In the genomic region with DNA sequence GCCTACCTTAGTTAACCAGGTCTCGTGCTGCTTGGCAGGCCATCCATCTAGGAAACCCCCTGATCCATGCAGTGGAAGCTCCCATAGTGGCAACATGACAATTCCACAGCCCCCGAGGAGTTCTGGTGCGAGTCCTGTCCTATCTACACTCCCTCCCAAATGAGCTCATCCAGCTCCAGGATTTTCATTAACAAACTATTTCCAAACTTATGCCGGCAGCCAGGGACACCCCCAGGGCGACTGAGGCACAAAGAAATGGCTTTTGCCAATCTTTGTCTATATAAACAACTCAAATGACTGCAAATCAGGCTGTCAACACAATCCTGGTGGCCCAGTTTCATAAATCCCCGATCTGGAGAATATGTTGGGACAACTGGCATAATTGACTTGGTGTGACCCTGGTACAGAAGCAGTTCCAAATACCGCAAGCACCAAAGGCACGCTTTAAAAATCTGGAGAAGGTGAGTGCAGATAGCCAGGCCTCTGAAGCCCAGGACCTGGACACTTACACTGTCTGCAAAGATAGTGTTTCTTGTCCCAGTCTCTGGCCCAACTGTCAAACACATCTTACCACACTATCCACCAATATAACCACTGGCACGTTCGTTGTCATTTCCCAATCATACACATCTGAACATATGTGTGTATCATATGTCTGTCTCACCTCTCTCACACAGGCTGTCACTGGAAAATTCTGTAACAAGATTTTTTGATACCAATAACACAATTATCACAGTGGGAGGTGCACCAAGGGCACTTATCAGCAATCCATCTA, we compare ENCODE assay signal across 22 mouse cellular contexts.
DNase-seq lines count a peak whose midpoint lies in the region; ATAC-seq and TF ChIP-seq lines count a peak whose summit lies in the region.
"Had no signal": no experiment of that assay in that cellular context is flagged by ENCODE, and none has a peak within 500 bp of the region (broad histone marks: within the 10 kb centered on the region; RNA-seq: fewer than 3 reads in every experiment).

No protein-coding gene starts in this region.

- 79% methylated on average over 10 of the region's 10 CpGs for WGBS in forebrain, embryonic 14.5 days
- 78% methylated on average over 10 of the region's 10 CpGs for WGBS in forebrain, postnatal 0 days
- WGBS in thymus, adult 2 months, result 89% methylated on average over 10 of the region's 10 CpGs

- H3K9me3 ChIP-seq in forebrain, embryonic 14.5 days (replicated peaks; ENCODE audit: control insufficient read depth, low read length), result no peaks in the 10 kb centered on the region
- no peaks in the 10 kb centered on the region for H3K9me3 ChIP-seq in forebrain, postnatal 0 days (ENCODE audit: low read length)
- H3K9me3 ChIP-seq: embryonic facial prominence, embryonic 12.5 days; heart, embryonic 15.5 days; limb, embryonic 12.5 days; liver, embryonic 13.5 days; midbrain, embryonic 13.5 days; neural tube, embryonic 12.5 days had no signal

- intact Hi-C loops in heart, postnatal 25 days (cut with DNase I), result no loop called here

- H3K9ac ChIP-seq in forebrain, embryonic 14.5 days (ENCODE audit: low read length), result no peak overlapping the region
- no peak overlapping the region for H3K9ac ChIP-seq in forebrain, postnatal 0 days
- H3K9ac ChIP-seq: embryonic facial prominence, embryonic 12.5 days; heart, embryonic 15.5 days; limb, embryonic 12.5 days; liver, embryonic 13.5 days; midbrain, embryonic 13.5 days; neural tube, embryonic 12.5 days had no signal

- no peaks in the 10 kb centered on the region for H3K36me3 ChIP-seq in forebrain, embryonic 14.5 days (ENCODE audit: control insufficient read depth, insufficient read depth, low read length)
- H3K36me3 ChIP-seq in forebrain, postnatal 0 days (ENCODE audit: insufficient read depth), result no peaks in the 10 kb centered on the region
- no peaks in the 10 kb centered on the region for H3K36me3 ChIP-seq in thymus, adult 2 months (ENCODE audit: control insufficient read depth, insufficient read depth, low read length)
- H3K36me3 ChIP-seq: embryonic facial prominence, embryonic 12.5 days; heart, embryonic 15.5 days; limb, embryonic 12.5 days; liver, embryonic 13.5 days; midbrain, embryonic 13.5 days; neural tube, embryonic 12.5 days had no signal

- H3K4me1 ChIP-seq in forebrain, embryonic 14.5 days (ENCODE audit: control insufficient read depth, insufficient read depth, low read length), result peaks cover 4% of the 10 kb centered on the region; the same call in 1 of the 2 replicates
- H3K4me1 ChIP-seq in forebrain, postnatal 0 days (ENCODE audit: insufficient read depth), result peaks cover 4% of the 10 kb centered on the region; the same call in 1 of the 2 replicates
- H3K4me1 ChIP-seq in thymus, adult 2 months (replicated peaks; ENCODE audit: control insufficient read depth, insufficient read depth, low read length), result no peaks in the 10 kb centered on the region
- H3K4me1 ChIP-seq: liver, embryonic 13.5 days; midbrain, embryonic 13.5 days had no signal

- TF ChIP-seq POLR2A in thymus, adult 2 months (IDR thresholded peaks at IDR 0.05; ENCODE audit: control insufficient read depth, extremely low read depth, insufficient read depth, low read length, poor library complexity), result no peak

- H3K4me2 ChIP-seq in forebrain, embryonic 14.5 days (ENCODE audit: low read length), result no peak overlapping the region
- H3K4me2 ChIP-seq in forebrain, postnatal 0 days (ENCODE audit: low read depth), result no peak overlapping the region
- H3K4me2 ChIP-seq: embryonic facial prominence, embryonic 12.5 days; heart, embryonic 15.5 days; limb, embryonic 12.5 days; liver, embryonic 13.5 days; midbrain, embryonic 13.5 days; neural tube, embryonic 12.5 days had no signal

- H3K27ac ChIP-seq in forebrain, embryonic 14.5 days (ENCODE audit: low read depth, low read length), result no peak overlapping the region
- H3K27ac ChIP-seq in forebrain, postnatal 0 days (ENCODE audit: low read depth, low read length), result no peak overlapping the region
- no peak overlapping the region for H3K27ac ChIP-seq in thymus, adult 2 months (ENCODE audit: control insufficient read depth, insufficient read depth, low read length)
- H3K27ac ChIP-seq: embryonic facial prominence, embryonic 12.5 days; heart, embryonic 15.5 days; kidney, postnatal 0 days; limb, embryonic 12.5 days; liver, embryonic 13.5 days; midbrain, embryonic 13.5 days; neural tube, embryonic 12.5 days had no signal

- no peak for TF ChIP-seq CTCF in forebrain, postnatal 0 days (IDR thresholded peaks at IDR 0.05; ENCODE audit: low read depth)
- no peak for TF ChIP-seq CTCF in thymus, adult 2 months (IDR thresholded peaks at IDR 0.05; ENCODE audit: borderline replicate concordance, control insufficient read depth, extremely low read depth, insufficient read depth, low read length, poor library complexity)

- peak; percentile 9 for DNase-seq in forebrain, embryonic 14.5 days (ENCODE audit: low spot score)
- DNase-seq in forebrain, postnatal 0 days, result no peak
- DNase-seq in heart, adult 8-10 months (ENCODE audit: low spot score), result peak; percentile 2
- no peak for DNase-seq in heart, postnatal 25 days (ENCODE audit: low spot score)
- peak; percentile 47 for DNase-seq in lung, postnatal 10 days
- DNase-seq in lung, adult 18-20 months, result no peak
- DNase-seq in thymus, adult 2 months, result no peak
- DNase-seq: adrenal gland, postnatal 10 days; cerebellum, adult 9-11 months; kidney, adult 11 months; liver, embryonic 13.5 days; right cerebral cortex, postnatal 4 days; thymus, postnatal 14 days had no signal

- H3K4me3 ChIP-seq in forebrain, embryonic 14.5 days (ENCODE audit: low read depth, low read length), result no peak overlapping the region
- no peak overlapping the region for H3K4me3 ChIP-seq in forebrain, postnatal 0 days (ENCODE audit: low read depth, low read length)
- no peak overlapping the region for H3K4me3 ChIP-seq in thymus, adult 2 months (ENCODE audit: control insufficient read depth, insufficient read depth, low read length)
- H3K4me3 ChIP-seq: embryonic facial prominence, embryonic 12.5 days; erythroblast, embryonic 14.5 days; heart, embryonic 15.5 days; limb, embryonic 12.5 days; liver, embryonic 13.5 days; midbrain, embryonic 13.5 days; neural tube, embryonic 12.5 days had no signal

- H3K27me3 ChIP-seq in forebrain, embryonic 14.5 days (replicated peaks; ENCODE audit: control insufficient read depth, insufficient read depth, low read length), result no peaks in the 10 kb centered on the region
- no peaks in the 10 kb centered on the region for H3K27me3 ChIP-seq in forebrain, postnatal 0 days (ENCODE audit: insufficient read depth, low read length)
- H3K27me3 ChIP-seq in thymus, adult 2 months (ENCODE audit: control insufficient read depth, insufficient read depth, low read length), result no peaks in the 10 kb centered on the region
- H3K27me3 ChIP-seq: embryonic facial prominence, embryonic 12.5 days; heart, embryonic 15.5 days; limb, embryonic 12.5 days; liver, embryonic 13.5 days; midbrain, embryonic 13.5 days; neural tube, embryonic 12.5 days; Patski had no signal

- ATAC-seq in forebrain, embryonic 14.5 days, result no peak
- no peak for ATAC-seq in forebrain, postnatal 0 days
- ATAC-seq: CD4-positive, CD25-positive, alpha-beta regulatory T cell, adult 4 months; midbrain, embryonic 13.5 days; Patski had no signal

Comparison
In these comparisons a context has a peak if more than half of its experiments do, and no peak if none do; other contexts are left out.
1. DNase-seq: peak in forebrain, embryonic 14.5 days (single experiment), heart, adult 8-10 months (single experiment) and lung, postnatal 10 days (single experiment); none in forebrain, postnatal 0 days (single experiment), heart, postnatal 25 days (single experiment), lung, adult 18-20 months (0 of 2) and thymus, adult 2 months (single experiment).